Mouse (Mus musculus) heart, postnatal 0 days (tissue): Measurements from ENCODE around the gene Tnfrsf1a.
A peak's percentile ranks its signal among the peaks of the same experiment; 100 is the strongest.

Source experiments
- CTCF ChIP-seq: IDR thresholded peaks from 2 replicates; pipeline ENCODE4 v1.5.1; 2016; ENCODE audit warnings: antibody characterized with exemption, control low read depth, low read depth
- EP300 ChIP-seq: IDR thresholded peaks from 2 replicates; pipeline ENCODE4 v1.6.1; 2016; ENCODE audit warnings: antibody characterized with exemption, low read depth

DNA sequence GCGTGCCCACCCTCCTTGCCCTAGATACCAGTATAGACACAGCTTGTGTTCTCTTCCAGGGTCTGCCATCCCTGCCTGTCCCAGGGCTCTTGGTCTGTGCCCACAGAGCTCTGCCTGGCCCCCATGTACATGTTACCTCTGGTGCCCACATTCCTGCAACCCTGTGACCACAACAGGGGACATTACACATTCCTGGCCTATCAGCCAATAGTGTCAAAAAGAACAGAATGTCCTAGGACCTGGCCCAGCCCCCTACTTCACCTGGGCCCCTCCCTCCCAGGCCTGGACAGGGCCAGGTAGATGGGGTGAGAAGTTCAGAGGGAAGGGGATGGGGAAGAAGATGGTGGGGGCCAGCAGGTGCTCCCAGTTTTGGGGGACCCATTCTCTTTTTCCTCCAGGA is 28.8 kb upstream of the Tnfrsf1a start, which contains the start of gene Scnn1a:
- TF ChIP-seq EP300 (peak; percentile 61; the same call in 1 of the 2 replicates), CTCF (no peak)
